Mouse (Mus musculus) lung, embryonic 14.5 days (tissue): ENCODE measurements around the gene Ngfr. TPM values are rescaled to one million over a fixed set of nuclear protein-coding genes. Genes with fewer than 3 reads are reported as not detected.

Experiments
- ATAC-seq: fragments of 200-750 bp; cut with Nextera tagmentation; 2 replicates; pipeline ENCODE4 v1.8.0; 2017; ENCODE audit warnings: mild to moderate bottlenecking, moderate TSS enrichment, moderate library complexity; ENCODE audit not compliant: insufficient read depth
- DNase-seq: peaks from one replicate; pipeline ENCODE4 v3.0.0-alpha.2; 2015
- H3K27ac ChIP-seq: fragments of 300-500 bp; sonication (generic); 2 replicates; pipeline ENCODE4 v1.5.1; 2014; ENCODE audit warnings: low read depth, mild to moderate bottlenecking, moderate library complexity
- H3K27me3 ChIP-seq: fragments of 300-500 bp; sonication (generic); 2 replicates; pipeline ENCODE4 v1.6.1; 2014; ENCODE audit warnings: low read length, control low read depth; ENCODE audit not compliant: insufficient read depth
- H3K36me3 ChIP-seq: fragments of 300-500 bp; sonication (generic); 2 replicates; pipeline ENCODE4 v1.6.1; 2014; ENCODE audit warnings: control low read depth; ENCODE audit not compliant: insufficient read depth
- H3K4me1 ChIP-seq: fragments of 300-500 bp; sonication (generic); 2 replicates; pipeline ENCODE4 v1.6.1; 2014; ENCODE audit warnings: antibody characterized with exemption, control low read depth; ENCODE audit not compliant: insufficient read depth
- H3K4me2 ChIP-seq: fragments of 300-500 bp; sonication (generic); 2 replicates; pipeline ENCODE4 v1.6.1; 2014; ENCODE audit warnings: mild to moderate bottlenecking
- H3K4me3 ChIP-seq: fragments of 300-500 bp; sonication (generic); 2 replicates; pipeline ENCODE4 v1.5.1; 2014; ENCODE audit warnings: low read depth, low read length
- H3K9ac ChIP-seq: fragments of 300-500 bp; sonication (generic); 2 replicates; pipeline ENCODE4 v1.6.1; 2014
- H3K9me3 ChIP-seq: fragments of 300-500 bp; sonication (generic); 2 replicates; pipeline ENCODE4 v1.6.1; 2016; ENCODE audit warnings: low read depth, low read length, control low read depth
- CTCF ChIP-seq: IDR thresholded peaks from 2 replicates; pipeline ENCODE4 v1.5.1; 2016; ENCODE audit warnings: antibody characterized with exemption, low read depth
- WGBS: fragments of 180-500 bp; shearing (Covaris S2); extraction: QIAGEN DNeasy Blood & Tissue Kit; methylation state at CpG from one replicate; pipeline ENCODE4 v1.1.7; 2014; 5-methylcytosine and 5-hydroxymethylcytosine counted together
- polyA plus RNA-seq: library from polyadenylated mRNA; unstranded; fragments of >200 nt; fragmentation: Nextera tagmentation; extraction: Ambion mirVana; gene quantifications from 2 replicates; pipeline ENCODE4 v1.2.1, GENCODE M21; 2014

Gene Ngfr
- polyA plus RNA-seq, 1 experiment from 2014 or later, result 5.9 TPM

DNA sequence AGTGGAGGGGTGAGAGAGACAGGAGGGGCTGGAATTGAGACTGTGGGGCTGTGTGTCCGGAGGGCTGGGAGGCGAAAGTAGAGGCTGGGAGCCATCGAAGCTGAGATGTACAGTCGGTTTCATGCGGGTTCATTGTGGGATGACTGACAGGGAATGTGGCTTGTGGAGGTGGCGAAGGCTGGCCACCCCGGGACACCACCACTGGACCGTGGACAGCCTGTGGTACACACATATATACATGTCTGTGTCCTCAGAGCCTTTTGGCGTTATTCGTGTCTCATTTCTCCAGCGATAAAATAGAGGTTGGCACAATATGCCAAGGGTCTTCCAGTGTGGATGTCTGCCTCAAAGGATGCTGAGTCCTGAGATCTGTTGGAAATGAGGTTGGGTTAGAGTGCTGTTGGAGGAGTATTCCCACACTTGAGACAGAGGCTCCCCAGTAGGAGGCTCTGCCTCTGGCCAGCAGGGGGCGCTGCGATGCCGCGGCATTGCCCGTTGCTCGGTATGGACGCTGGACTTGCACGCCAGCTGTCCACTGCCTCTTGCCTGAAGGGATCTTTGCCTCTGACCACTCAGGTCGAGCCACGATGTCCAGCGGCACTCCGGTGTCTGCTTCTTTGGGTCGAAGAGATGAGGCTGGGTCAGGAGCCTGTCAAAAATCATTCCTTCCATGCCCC is 53.9 kb downstream of the Ngfr start:
- WGBS, result 19% methylated on average over 24 of the region's 24 CpGs
- Histone ChIP-seq H3K4me2 (peak overlapping the region; percentile 44; the same call in 1 of the 2 replicates), H3K4me3 (no peak overlapping the region)

DNA sequence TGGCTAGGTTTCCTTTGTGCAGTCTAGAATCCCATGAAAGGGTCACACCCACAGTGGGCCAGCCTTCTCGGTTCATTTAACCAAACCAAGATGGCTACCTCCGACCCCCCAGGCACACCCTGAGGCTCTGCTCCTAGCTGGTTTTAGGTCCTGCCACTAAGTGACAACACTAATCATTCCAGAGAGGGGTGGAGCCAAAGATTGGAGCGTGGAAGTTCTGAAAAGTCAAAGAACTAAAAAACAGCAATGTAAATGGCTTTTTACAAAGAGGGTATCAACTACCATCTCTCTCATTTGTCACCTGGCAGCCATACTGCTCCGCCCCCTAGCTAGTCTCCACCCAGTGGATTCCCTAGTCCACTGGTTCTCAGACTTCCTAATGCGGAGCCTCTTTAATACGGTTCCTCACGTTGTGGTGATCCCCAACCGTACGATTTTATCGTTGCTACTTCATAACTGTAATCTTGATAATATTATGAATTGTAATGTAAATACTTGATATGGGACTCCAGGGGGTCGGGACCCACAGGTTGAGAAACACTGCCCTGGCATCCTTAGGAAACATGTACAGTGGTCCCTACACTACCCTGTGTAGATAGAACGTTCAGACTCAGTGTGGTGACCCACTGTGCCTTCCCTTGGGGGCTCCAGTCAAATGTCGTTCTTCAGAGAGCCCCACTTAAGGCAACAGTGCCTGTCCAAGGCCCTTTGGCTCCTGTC is 55.0 kb downstream of the Ngfr start:
- Histone ChIP-seq H3K4me3 (no peak overlapping the region), H3K27ac (no peak overlapping the region), H3K4me2 (no peak overlapping the region), H3K4me1 (no peaks in the 10 kb centered on the region), H3K36me3 (no peaks in the 10 kb centered on the region), H3K27me3 (no peaks in the 10 kb centered on the region), H3K9me3 (no peaks in the 10 kb centered on the region), H3K9ac (no peak overlapping the region)
- ATAC-seq (no peak), DNase-seq (no peak)
- no peak for TF ChIP-seq CTCF
- WGBS, result 60% methylated on average over 13 of the region's 13 CpGs

More for the DNA sequence above, 53.9 kb downstream of the Ngfr start:
- H3K27me3 ChIP-seq, result no peaks in the 10 kb centered on the region
- DNase-seq, result peak; percentile 96
- no peaks in the 10 kb centered on the region for H3K4me1 ChIP-seq
- no peaks in the 10 kb centered on the region for H3K36me3 ChIP-seq
- peak; percentile 100 for TF ChIP-seq CTCF
- ATAC-seq, result peak; percentile 88
- no peak overlapping the region for H3K9ac ChIP-seq
- H3K27ac ChIP-seq, result no peak overlapping the region
- no peaks in the 10 kb centered on the region for H3K9me3 ChIP-seq

GRCm38 (mm10) chr11:95528231-95528630 is 59.3 kb downstream of the Ngfr start:
- no peaks in the 10 kb centered on the region for H3K9me3 ChIP-seq
- H3K4me2 ChIP-seq, result no peak overlapping the region
- H3K9ac ChIP-seq, result no peak overlapping the region
- WGBS, result 78% methylated on average over 3 of the region's 3 CpGs
- H3K4me1 ChIP-seq, result no peaks in the 10 kb centered on the region
- no peaks in the 10 kb centered on the region for H3K36me3 ChIP-seq
- H3K27ac ChIP-seq, result no peak overlapping the region
- ATAC-seq (no peak), DNase-seq (no peak)
- TF ChIP-seq CTCF, result no peak
- no peak overlapping the region for H3K4me3 ChIP-seq
- H3K27me3 ChIP-seq, result no peaks in the 10 kb centered on the region

DNA sequence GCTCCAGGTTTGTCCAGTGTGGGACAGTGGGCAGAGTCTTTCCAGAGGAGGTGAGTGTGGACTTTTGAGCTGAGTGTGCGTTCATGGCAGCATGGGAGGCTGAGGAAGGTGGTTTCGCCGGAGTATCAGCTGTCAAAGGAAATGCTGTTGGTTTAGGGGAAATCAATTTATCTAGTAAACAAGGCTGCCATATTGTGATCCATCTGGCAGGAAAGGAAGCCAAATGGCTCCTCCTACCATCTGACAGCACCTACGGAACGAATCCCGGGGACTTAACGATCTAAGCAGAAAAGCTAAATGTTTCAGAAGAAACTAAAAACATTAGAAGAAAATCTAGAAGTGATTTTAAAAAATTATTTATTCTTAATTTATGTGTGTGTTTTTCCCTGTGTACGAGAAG is 60.2 kb downstream of the Ngfr start:
- no peak overlapping the region for H3K4me3 ChIP-seq
- H3K9ac ChIP-seq, result no peak overlapping the region
- H3K9me3 ChIP-seq, result no peaks in the 10 kb centered on the region
- no peaks in the 10 kb centered on the region for H3K36me3 ChIP-seq
- no peaks in the 10 kb centered on the region for H3K4me1 ChIP-seq
- ATAC-seq (no peak), DNase-seq (no peak)
- TF ChIP-seq CTCF, result no peak
- no peaks in the 10 kb centered on the region for H3K27me3 ChIP-seq
- H3K4me2 ChIP-seq, result no peak overlapping the region
- no peak overlapping the region for H3K27ac ChIP-seq
- WGBS, result 74% methylated on average over 8 of the region's 8 CpGs

- Histone ChIP-seq H3K9me3 (no peaks in the 10 kb centered on the region), H3K27me3 (0 out of 2 replicates have a peak, but pooled peaks cover 7% of the 10 kb centered on the region), H3K4me1 (no peaks in the 10 kb centered on the region), H3K4me2 (peak overlapping the region; percentile 52), H3K27ac (no peak overlapping the region), H3K4me3 (peak overlapping the region; percentile 17; the same call in 1 of the 2 replicates), H3K9ac (no peak overlapping the region), H3K36me3 (no peaks in the 10 kb centered on the region)
- 2% methylated on average over 13 of the region's 13 CpGs for WGBS
- DNase-seq, result peak; percentile 91
- peak; percentile 96 for TF ChIP-seq CTCF
- peak; percentile 33; the same call in 1 of the 2 replicates for ATAC-seq
Measured at GRCm38 (mm10) chr11:95521563-95521962, 66.0 kb downstream of the Ngfr start.

DNA sequence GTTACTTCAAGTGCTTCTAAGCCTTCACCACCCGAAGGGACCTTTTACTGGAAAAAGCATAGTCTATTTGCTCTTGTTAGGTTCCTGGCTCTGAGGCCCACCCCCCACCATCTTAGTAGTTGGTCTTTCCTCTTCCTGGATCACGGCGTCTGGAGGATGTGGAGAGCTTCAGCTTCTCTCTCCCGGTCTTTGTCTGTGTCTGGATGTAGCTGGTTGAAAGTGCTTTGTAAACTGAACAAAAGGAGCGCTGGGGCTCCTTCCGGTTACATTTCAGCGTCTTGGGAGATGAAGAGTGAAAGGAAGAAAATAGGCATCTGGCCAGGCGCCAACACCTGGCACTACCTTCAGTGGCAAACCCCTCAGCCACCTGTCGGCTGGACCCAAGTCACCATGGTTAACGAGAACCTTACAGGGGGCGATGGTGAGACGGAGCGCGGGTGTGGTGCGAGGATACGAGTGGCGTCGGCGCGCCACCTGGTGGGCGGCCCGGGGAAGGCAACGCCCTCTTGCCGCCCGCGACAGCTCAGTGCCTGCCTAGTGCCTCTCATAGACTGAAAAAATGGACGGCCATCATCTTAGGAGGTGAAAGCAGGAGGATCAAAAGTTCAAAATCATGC is 67.0 kb downstream of the Ngfr start:
- H3K27ac ChIP-seq, result no peak overlapping the region
- no peaks in the 10 kb centered on the region for H3K4me1 ChIP-seq
- H3K9ac ChIP-seq, result no peak overlapping the region
- peak; percentile 99 for TF ChIP-seq CTCF
- WGBS, result 5% methylated on average over 27 of the region's 27 CpGs
- ATAC-seq (peak; percentile 75), DNase-seq (peak; percentile 94)
- H3K27me3 ChIP-seq, result peaks cover 15% of the 10 kb centered on the region
- peak overlapping the region; percentile 52 for H3K4me2 ChIP-seq
- H3K4me3 ChIP-seq, result peak overlapping the region; percentile 15
- H3K36me3 ChIP-seq, result no peaks in the 10 kb centered on the region
- no peaks in the 10 kb centered on the region for H3K9me3 ChIP-seq

- Histone ChIP-seq H3K27me3 (peaks cover 21% of the 10 kb centered on the region), H3K4me1 (no peaks in the 10 kb centered on the region), H3K27ac (no peak overlapping the region), H3K9ac (no peak overlapping the region), H3K36me3 (no peaks in the 10 kb centered on the region), H3K9me3 (no peaks in the 10 kb centered on the region), H3K4me3 (no peak overlapping the region), H3K4me2 (no peak overlapping the region)
- DNase-seq (no peak), ATAC-seq (no peak)
- no peak for TF ChIP-seq CTCF
- 74% methylated on average over 3 of the region's 3 CpGs for WGBS
Measured at GRCm38 (mm10) chr11:95519996-95520395, 67.5 kb downstream of the Ngfr start.
